Mouse (Mus musculus) testis, postnatal 10 days (tissue): ENCODE results near the gene Oaz3.

Experiments
- DNase-seq: peaks from one replicate; pipeline ENCODE4 v3.0.0; 2021; ENCODE audit warnings: low spot score

Oaz3 gene

DNA sequence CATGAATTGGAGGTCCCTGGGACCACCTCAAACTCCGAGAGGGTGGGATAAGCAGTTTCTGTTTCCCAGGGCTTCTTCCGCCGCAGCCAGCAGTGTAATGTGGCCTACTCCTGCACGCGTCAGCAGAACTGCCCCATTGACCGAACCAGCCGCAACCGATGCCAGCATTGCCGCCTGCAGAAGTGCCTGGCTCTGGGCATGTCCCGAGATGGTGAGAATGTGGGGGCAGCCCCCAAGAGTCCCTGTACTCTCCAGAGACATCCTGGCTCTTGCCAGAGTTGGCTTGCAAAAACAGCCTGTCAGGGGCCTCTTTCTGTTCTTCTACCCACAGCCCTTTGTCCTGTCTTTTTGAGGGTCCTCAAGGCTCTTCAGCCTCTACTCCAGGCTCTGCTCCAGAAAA, 56.3 kb downstream of the Oaz3 start:
- no peak for DNase-seq

DNA sequence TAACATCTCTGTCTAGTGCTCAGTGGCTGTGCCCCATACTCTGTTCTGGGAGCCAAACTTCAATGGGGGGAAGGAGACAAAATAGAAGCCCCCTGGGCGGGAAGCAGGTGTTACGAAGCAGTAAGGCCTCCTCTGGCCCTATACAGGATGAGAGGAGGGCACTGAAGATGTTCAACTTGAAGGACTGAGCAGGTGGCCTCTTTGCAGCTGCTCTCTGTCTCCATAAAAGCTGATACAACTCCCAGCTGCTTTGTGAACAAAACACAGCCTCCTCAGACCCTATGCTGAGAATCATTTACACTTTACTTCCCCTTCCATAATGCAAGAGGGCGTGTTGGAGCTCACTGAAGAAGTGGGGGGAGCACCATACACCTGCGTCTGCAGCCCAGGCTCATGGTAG, 57.0 kb downstream of the Oaz3 start:
- no peak for DNase-seq

DNA sequence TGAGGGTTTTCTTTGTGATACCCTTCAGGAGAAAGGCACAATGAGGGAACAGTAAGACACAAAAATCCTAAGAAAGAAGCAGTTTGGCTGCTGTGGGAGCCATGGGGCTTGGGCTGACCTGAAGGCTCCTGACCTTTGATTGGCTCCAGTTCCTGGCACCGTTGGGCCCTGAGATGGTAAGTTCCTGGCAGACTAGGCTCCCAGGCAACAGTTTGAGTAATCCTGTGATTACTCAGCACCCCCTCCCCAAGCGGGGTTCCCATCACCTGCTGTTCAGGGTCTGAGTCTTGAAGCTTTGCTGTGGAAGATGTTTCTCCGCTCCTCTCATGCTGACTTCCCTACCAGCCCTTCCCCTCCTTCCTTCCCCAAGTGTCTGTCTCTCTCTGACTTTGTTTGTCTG, 60.2 kb downstream of the Oaz3 start:
- DNase-seq: no peak
